Mouse (Mus musculus) hindbrain, postnatal 0 days (tissue): ENCODE measurements at regions not wholly inside any gene's neighbourhood (a gene's known extent, or its start where the extent isn't known, plus 50 kb on each side); places are given as distances from the start of the nearest gene placed in this dataset.

Experiments used
- ATAC-seq: fragments of 200-750 bp; cut with Nextera tagmentation; 2 replicates; pipeline ENCODE4 v1.8.0; 2017; ENCODE audit warnings: mild to moderate bottlenecking, moderate TSS enrichment, moderate library complexity
- DNase-seq: peaks from one replicate; pipeline ENCODE4 v3.0.0-alpha.2; 2015; ENCODE audit warnings: low spot score
- H3K27ac ChIP-seq: fragments of 300-500 bp; sonication (generic); 2 replicates; pipeline ENCODE4 v1.5.1; 2014; ENCODE audit warnings: mild to moderate bottlenecking
- H3K27me3 ChIP-seq: fragments of 300-500 bp; sonication (generic); 2 replicates; pipeline ENCODE4 v1.6.1; 2014; ENCODE audit warnings: low read length, mixed read lengths; ENCODE audit not compliant: insufficient read depth
- H3K36me3 ChIP-seq: fragments of 300-500 bp; sonication (generic); 2 replicates; pipeline ENCODE4 v1.6.1; 2014; ENCODE audit warnings: low read length, mixed read lengths; ENCODE audit not compliant: insufficient read depth
- H3K4me1 ChIP-seq: fragments of 300-500 bp; sonication (generic); 2 replicates; pipeline ENCODE4 v1.6.1; 2014; ENCODE audit warnings: antibody characterized with exemption, low read length, mixed read lengths; ENCODE audit not compliant: insufficient read depth
- H3K4me2 ChIP-seq: fragments of 300-500 bp; sonication (generic); 2 replicates; pipeline ENCODE4 v1.6.1; 2014; ENCODE audit warnings: low read depth, mild to moderate bottlenecking, low read length, moderate library complexity, mixed read lengths
- H3K4me3 ChIP-seq: fragments of 300-500 bp; sonication (generic); 2 replicates; pipeline ENCODE4 v1.5.1; 2014; ENCODE audit warnings: low read length
- H3K9ac ChIP-seq: fragments of 300-500 bp; sonication (generic); replicated peaks from 2 replicates; pipeline ENCODE4 v1.6.1; 2014; ENCODE audit warnings: mild to moderate bottlenecking, low read length, moderate library complexity, mixed read lengths
- H3K9me3 ChIP-seq: fragments of 300-500 bp; sonication (generic); 2 replicates; pipeline ENCODE4 v1.6.1; 2016; ENCODE audit warnings: low read length, mixed read lengths
- CTCF ChIP-seq: IDR thresholded peaks from 2 replicates; pipeline ENCODE4 v1.5.1; 2016; ENCODE audit warnings: antibody characterized with exemption, control low read depth, low read depth
- WGBS: fragments of 180-500 bp; shearing (Covaris S2); extraction: QIAGEN DNeasy Blood & Tissue Kit; methylation state at CpG from one replicate; pipeline ENCODE4 v1.1.7; 2014; 5-methylcytosine and 5-hydroxymethylcytosine counted together

DNA sequence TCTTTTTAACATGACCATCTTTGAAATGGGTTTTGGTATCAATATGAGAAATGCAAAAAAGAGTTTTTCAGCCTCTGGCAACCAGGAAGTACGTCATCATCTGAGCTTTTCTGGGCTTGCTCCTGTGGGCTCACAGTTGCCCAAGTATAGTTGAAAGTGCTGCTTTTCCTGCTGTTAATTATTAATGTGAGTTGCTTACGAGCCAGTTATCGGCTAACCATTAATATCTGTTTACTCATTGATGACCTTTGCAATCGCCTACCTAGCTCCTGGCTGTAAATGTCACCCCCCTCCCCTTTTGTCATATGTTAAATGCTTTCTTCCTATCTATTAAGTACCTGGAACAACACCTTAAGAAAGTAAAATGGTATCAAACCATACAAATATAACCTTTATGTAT is 135.3 kb upstream of the Nr2f2 start:
- Histone ChIP-seq H3K4me1 (no peaks in the 10 kb centered on the region), H3K36me3 (no peaks in the 10 kb centered on the region), H3K27ac (no peak overlapping the region), H3K4me2 (no peak overlapping the region), H3K4me3 (no peak overlapping the region), H3K27me3 (no peaks in the 10 kb centered on the region), H3K9me3 (no peaks in the 10 kb centered on the region), H3K9ac (no peak overlapping the region)
- 83% methylated on average over 4 of the region's 4 CpGs for WGBS
- no peak for TF ChIP-seq CTCF
- DNase-seq (no peak), ATAC-seq (no peak)

DNA sequence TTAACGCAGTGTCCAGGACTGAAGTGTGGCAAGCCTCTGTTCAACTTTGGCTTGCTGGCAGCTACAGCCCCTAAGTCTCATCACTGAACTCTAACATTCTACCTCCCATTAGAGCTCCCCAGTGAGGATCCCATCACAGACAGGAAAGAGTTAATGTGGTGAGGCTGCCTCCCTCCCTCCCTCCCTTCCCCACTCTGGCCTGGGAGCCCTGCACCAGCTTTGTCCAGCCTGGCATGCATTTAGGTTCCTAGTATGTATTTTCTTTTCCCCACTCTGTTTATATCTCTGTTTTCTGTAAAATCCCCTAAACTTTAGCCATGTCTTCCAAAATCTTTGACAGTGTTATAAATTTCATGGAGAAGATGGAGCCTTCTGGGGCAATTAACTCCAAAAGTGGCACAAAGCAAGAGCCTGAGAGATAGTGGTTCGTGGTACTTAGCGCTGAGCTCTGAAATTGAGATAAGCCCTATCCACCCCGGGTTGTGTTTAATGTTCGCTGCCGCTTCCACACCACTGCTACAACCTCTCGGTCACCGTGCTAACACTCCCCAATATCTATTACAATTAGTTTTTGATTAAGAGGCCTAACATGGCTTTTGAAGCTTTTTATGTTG is 130.1 kb upstream of the Nr2f2 start:
- Histone ChIP-seq H3K4me1 (no peaks in the 10 kb centered on the region), H3K36me3 (no peaks in the 10 kb centered on the region), H3K27me3 (no peaks in the 10 kb centered on the region), H3K9ac (no peak overlapping the region), H3K4me3 (no peak overlapping the region), H3K27ac (no peak overlapping the region), H3K9me3 (no peaks in the 10 kb centered on the region), H3K4me2 (no peak overlapping the region)
- DNase-seq: no peak
- no peak for ATAC-seq
- TF ChIP-seq CTCF: no peak
- 68% methylated on average over 8 of the region's 8 CpGs for WGBS

DNA sequence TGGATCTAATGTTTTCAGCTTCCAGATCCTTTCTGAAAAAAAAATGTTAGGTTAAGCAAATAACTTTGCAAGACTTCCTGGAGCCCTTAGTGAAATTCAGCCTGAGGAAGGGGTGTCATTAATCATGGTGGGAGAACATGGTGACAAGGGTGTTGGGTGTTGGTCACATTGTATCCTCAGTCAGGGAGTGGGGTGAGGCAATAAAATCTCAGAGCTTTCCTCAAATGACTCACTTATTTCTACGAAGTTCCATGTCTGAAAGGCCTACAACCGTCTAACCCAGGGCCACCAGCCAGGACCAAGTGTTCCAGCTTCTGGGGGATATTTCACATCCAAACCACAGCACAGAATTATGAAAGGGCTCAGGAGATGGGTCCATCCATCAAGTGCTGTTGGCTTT is 117.7 kb upstream of the Nr2f2 start:
- Histone ChIP-seq H3K27me3 (no peaks in the 10 kb centered on the region), H3K27ac (no peak overlapping the region), H3K9me3 (no peaks in the 10 kb centered on the region), H3K4me2 (no peak overlapping the region), H3K4me1 (no peaks in the 10 kb centered on the region), H3K4me3 (no peak overlapping the region), H3K36me3 (no peaks in the 10 kb centered on the region), H3K9ac (no peak overlapping the region)
- ATAC-seq (no peak), DNase-seq (no peak)
- WGBS: 95% methylated on average over 2 of the region's 2 CpGs
- no peak for TF ChIP-seq CTCF

DNA sequence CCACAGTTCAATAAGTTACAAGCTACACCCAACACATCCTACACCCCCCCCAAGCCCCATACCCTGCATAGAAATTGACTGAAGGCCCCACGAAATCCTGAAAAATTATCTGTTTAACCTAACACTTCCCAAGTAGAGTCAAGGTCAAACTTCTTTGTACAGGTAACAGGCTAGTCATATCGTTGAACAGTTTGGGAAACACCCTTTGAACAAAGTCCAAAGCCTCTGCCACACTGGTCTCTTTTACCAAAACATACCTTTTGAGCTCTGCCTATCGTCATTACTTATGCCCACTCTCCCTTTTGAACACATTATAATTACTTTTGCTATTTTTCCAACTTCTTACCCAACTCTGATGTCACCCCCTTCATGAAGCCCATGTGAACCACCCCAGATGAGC is 117.0 kb upstream of the Nr2f2 start:
- Histone ChIP-seq H3K9me3 (no peaks in the 10 kb centered on the region), H3K4me1 (no peaks in the 10 kb centered on the region), H3K4me2 (no peak overlapping the region), H3K27me3 (no peaks in the 10 kb centered on the region), H3K27ac (no peak overlapping the region), H3K36me3 (no peaks in the 10 kb centered on the region), H3K4me3 (no peak overlapping the region), H3K9ac (no peak overlapping the region)
- no peak for DNase-seq
- no peak for TF ChIP-seq CTCF
- no peak for ATAC-seq
- 92% methylated on average over 3 of the region's 3 CpGs for WGBS

DNA sequence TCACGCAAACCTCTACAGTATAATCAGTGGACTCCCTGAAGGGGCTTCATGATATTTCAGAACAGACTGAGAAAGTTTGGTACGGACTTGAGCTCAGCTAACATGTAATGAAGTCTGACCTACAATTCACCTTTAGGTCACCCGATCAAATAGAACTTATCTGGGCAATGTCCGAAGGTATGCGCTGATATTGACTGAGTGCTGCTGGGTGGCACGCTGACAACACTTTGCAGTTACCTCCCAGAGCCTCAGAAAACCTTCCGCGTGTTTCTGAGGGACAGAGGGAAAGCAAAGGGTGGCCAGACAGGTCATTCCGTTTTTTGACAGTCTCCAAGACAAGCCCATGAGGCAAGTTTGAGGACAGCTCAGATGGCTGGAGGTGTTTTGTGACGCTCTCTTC is 115.3 kb upstream of the Nr2f2 start:
- ATAC-seq (no peak), DNase-seq (no peak)
- Histone ChIP-seq H3K27me3 (no peaks in the 10 kb centered on the region), H3K27ac (no peak overlapping the region), H3K9me3 (no peaks in the 10 kb centered on the region), H3K4me1 (no peaks in the 10 kb centered on the region), H3K4me2 (no peak overlapping the region), H3K9ac (no peak overlapping the region), H3K4me3 (no peak overlapping the region), H3K36me3 (no peaks in the 10 kb centered on the region)
- WGBS: 91% methylated on average over 10 of the region's 10 CpGs
- TF ChIP-seq CTCF: no peak

DNA sequence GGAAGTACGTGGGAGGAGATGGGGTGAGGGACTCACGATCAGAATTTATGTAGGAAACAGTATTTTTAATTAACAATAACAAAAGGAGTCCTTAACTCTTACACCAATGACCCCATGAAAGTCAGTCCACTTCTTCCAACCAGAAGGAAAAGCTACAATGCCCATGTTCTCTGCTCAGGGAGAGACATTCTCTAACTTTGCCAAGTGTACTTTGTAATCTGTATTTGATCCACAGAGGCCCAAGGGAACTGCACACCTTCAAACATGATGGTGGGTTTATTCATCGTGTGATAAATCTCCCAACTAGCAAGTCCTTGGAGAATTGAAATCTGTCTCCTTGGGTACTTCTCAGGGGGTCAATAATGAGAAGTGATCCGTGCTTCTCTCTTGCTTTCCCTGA is 106.3 kb upstream of the Nr2f2 start:
- Histone ChIP-seq H3K9ac (no peak overlapping the region), H3K4me2 (no peak overlapping the region), H3K4me3 (no peak overlapping the region), H3K27me3 (no peaks in the 10 kb centered on the region), H3K27ac (no peak overlapping the region), H3K9me3 (no peaks in the 10 kb centered on the region), H3K4me1 (no peaks in the 10 kb centered on the region), H3K36me3 (no peaks in the 10 kb centered on the region)
- WGBS: 84% methylated on average over 4 of the region's 4 CpGs
- DNase-seq (no peak), ATAC-seq (no peak)
- no peak for TF ChIP-seq CTCF

DNA sequence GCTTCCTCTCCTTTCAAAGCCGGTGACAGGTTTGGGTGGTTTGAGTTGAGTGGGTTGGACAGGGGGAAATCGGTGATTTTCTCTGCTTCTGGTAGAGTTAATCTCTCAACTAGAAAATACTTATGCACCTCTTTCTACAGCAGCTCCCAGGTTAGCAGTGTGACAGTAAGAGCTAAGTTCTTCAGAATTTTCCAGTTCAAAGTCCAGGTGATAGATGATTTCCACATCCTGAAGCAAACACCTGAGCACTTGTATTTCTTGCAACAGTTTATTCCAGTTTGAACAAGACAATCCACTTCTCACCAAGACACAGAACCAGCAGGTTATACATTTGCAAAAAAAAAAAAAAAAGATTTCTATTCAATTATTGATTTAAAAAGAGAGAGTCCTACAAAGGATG is 104.0 kb upstream of the Nr2f2 start:
- H3K4me2 ChIP-seq: no peak overlapping the region
- H3K4me1 ChIP-seq: no peaks in the 10 kb centered on the region
- H3K27ac ChIP-seq: no peak overlapping the region
- no peak for TF ChIP-seq CTCF
- H3K36me3 ChIP-seq: no peaks in the 10 kb centered on the region
- H3K27me3 ChIP-seq: no peaks in the 10 kb centered on the region
- WGBS: 92% methylated on average over 2 of the region's 2 CpGs
- no peak overlapping the region for H3K9ac ChIP-seq
- no peak overlapping the region for H3K4me3 ChIP-seq
- no peak for ATAC-seq
- no peak for DNase-seq
- no peaks in the 10 kb centered on the region for H3K9me3 ChIP-seq
